Mouse (Mus musculus) T-helper 1 cell (primary cell): ENCODE data around the gene Arpc2.

Experiments
- in situ Hi-C: fragments of 300-600 bp; cut with MboI, MseI; formaldehyde crosslinking; loops from one replicate; pipeline ENCODE4 v1.15.1; 2025; ENCODE audit warnings: high pct_unique_total_duplicates

Arpc2 gene

DNA sequence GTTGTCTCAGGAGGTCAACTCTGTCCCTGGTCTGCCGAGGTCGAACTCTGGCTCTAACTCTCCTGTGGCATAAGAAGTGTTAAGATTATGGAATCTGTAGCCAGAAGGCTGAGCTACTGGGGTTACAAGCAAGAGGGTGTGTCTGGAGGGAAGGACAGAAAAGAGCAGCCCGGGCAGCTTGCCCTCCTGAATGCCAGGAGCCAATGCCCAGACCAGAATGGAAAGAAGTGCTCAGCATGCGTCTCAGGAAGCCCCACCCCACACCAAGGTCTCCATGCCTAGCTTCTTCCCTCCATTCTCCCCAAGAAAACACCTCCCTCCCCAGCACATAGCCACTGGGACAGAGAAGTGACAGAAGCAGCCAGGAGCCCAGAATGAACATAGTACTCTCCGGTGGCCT, 63.1 kb downstream of the Arpc2 start:
- in situ Hi-C loops: loop anchor here (5.0 kb wide), 1 partner anchor 83 kb away; no protein-coding TSS in a partner anchor

DNA sequence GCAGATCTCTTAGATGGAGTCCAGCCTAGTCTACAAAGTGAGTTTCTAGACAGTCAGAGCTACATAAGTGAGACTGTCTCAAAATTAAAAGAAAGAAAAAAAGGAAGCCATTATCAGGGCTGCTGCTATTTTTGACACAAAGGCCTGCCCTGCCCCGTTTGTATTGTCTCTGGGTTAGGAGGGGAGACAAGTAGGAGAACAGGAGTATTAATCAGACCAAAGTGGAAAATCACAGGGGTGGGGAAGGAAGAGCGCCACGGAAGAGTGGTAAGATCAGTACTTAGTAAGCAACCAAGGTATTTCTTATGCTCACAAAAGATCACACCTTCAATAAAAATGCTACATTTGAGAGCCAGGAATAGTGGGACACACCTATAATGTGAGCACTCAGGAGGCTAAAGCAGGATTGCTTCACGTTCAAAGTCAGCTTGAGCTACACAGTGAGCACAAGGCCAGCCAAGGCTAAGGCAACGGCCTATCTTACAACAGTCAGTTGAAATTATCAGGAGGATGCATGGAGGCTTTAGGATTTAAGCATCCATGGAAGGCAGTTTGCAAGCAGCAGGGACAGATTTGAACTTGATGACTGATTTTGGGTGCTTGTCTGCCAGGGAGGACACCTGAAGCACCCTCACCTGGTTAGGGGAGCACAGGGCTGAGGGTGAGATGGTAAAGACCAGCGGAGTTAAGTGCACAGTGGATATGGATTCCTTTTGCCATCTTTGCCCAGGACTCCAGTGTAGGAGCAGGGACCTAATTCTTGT, 64.6 kb downstream of the Arpc2 start:
- in situ Hi-C loops: no loop called here

DNA sequence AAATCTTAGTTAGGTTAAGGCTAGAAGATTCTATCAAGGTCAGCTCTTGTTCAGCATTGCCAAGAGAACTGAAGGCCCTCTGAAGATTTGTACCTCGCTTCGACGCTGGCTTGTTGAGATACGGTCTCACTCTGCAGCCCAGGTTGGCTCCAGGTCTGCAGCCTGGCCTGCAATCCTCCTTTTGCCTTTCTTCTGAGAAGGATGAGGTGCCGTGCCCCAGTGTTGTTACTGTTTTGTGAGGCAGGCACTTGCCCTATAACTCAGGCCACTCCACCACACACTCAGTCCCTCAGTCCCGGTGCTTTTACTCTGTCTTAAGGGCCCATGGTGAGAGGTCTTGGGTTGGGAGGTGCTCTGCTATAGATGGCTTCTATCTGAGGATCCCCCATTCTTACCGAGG, 66.3 kb downstream of the Arpc2 start:
- in situ Hi-C loops: no loop called here

DNA sequence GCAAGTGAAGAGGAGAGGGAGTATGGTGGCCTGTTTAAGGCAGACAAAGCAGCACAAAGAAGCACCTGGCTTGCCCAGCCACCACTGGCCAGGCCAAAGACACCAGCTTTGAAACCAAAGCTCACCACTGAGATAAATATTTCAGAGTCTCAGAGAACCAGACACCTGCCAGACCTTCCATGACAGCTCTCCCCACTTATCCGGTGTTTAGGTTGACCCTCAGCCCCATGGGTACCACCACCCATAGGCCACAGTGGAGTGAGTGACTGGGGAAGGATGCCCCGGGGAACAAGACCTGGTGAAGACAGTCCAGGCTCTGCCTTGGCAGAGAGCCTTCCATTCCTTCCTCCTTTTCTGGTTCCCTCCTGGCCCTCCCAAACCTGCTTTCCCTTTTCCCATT, 67.0 kb downstream of the Arpc2 start:
- in situ Hi-C loops: no loop called here

DNA sequence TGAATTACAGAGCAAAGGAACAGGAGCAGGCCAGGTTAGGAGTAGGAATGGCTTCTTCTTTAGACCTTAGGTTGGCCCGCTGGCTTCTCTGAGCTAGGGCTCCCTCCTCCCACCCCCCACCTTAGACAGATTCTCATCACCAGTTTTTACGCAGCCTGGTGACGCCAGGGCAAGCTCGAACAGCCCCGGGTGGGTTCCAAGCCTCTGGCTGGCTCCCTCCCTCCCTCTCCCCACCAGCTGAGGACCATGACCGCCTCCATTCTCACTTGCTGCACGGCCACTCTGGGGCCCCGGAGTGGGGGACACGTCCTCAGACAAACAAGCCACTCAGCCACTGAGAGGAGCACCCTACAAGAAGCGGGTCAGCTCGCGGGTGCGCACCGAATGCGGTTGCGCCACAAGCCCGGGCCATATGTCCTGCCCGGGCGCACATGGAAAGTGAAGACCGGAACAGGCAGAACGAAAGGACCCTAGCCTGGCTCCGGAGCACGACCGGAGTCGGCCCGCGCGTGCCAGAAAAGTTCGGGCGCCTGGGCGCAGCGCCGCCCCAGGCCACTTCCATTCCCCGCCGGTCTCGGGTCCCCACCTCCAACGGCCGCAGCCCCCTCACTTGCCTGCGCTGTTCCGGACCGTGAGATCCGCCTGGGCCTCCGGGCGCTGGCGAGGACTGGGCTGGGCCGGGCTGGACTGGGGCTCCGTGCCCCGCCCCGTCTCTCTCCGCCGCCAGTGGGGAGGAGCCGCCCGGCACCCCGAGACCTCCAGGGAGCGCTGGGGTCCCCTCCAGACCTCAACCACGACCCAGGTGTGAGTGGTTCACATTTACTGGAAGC, 67.8 kb downstream of the Arpc2 start:
- in situ Hi-C loops: no loop called here

DNA sequence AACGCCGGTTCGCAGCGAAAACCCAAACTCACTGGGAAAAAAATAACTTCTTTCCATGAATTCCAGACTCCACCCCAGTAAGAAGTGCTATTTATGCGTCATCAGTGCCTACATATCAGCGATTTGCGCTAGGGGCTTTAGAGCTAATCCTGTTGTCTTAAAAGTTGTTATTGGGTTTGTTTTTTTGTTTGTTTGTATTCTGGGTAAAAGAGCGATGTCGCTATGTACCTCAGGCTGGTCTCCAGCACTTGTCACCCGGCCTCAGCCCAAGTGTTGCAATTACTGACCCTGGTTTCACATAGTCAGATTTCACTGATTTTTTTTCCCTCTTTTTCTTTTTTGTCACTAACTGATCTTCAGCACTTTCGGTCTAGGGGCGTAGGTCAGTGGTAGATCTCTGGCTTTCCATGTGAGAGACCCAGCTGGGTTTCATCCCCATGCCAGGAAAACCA, 68.5 kb downstream of the Arpc2 start:
- in situ Hi-C loops: no loop called here

DNA sequence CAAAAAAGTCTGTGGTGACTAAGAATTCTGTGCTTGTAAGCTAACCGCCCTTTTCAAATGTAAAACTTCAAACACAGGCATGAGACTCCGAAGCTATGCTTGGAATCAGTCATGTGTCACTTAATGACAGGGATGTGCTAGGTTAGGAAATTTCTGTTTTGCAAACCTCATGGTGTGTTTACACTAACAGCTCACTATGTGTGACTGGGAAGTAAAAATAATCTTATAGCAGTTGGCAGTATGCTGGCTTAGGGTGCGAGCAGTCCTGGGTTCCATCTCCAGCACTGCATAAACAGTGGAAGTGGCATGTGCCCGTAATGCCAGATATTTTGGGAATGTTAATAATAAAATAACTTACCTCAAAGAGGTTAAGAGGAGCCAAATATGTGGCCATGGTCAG, 69.1 kb downstream of the Arpc2 start:
- in situ Hi-C loops: no loop called here

DNA sequence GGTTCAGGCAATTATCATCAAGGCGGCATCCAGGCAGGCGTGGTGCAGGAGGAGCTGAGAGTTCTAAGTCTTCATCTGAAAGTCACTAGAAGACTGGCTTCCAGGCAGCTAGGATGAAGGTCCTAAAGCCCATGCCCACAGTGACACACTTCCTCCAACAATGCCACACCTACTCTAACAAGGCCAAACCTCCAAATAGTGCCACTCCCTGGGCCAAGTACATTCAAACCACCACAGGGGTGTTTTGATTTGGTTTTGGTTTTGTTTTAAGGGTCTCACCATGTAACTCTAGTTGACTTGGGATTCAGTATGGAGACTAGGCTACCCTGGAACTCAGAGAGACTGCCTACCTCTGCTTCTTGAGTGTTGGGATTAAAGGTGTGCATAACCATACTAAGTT, 69.6 kb downstream of the Arpc2 start, which contains the start of gene Tmbim1:
TSS of gene Tmbim1 (minus strand) at position 101 of the 400 bp plus-strand sequence.
- in situ Hi-C loops: no loop called here

DNA sequence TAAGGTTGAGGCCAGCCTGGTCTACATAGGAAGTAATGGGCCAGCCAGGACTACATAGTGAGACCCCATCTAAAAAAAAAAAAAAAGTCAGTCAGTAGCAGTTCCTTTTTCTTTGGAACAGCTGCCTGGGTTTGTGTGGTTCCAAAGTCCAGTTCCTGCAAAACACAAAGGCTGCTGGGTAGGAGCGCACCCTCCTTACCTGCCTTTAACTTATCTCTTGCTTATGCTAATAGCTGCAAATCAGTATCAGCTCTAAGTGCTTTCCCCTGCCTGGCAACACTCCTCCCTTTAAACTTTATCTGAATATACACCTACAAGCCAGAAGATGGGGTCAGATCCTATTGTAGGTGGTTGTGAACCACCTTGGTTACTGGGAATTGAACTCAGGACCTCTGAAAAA, 71.3 kb downstream of the Arpc2 start:
- in situ Hi-C loops: no loop called here

DNA sequence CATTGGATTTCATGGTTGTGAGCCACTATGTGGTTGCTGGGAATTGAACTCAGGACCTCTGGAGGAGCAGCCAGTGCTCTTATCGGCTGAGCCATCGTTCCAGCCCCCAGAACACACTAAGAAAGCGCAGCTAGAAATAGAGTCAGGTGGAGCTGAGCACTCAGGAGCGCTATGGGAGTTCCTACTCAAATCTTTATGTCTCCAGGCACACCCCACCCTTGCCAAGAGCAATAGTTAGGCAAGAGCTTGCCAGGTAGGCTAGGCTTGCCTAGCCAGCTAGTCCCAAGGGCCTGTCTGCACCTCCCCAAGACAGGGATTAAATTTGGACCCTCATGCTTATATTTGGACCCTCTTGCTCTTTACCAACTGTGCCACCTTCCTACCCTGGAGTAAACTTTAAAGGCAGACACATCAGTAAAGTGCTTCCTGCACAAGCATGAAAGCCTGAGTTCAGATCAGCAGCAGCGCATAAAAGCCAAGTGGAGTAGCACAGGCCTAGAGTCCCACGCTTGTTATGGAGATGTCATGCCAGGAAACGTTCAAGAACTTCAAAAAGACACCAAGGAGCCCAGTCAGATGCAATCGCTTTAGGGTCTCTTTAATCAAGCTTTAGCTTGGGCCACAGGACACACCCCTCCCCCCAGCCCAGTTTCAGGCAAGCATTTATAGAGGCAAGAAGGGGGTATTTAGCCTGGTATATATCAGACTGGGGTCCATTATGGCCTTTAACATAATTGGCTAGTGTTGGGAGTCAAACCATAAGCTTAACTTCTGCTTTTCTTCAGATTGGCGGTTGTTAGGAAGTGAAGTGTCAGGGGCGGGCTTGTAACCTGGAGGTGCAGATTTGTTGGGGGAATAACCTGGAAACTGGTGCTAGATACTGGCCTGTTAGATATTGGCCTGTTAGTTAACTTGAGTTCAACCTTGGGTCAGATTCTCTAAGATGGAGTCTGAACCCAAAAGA, 72.4 kb downstream of the Arpc2 start:
- in situ Hi-C loops: no loop called here

DNA sequence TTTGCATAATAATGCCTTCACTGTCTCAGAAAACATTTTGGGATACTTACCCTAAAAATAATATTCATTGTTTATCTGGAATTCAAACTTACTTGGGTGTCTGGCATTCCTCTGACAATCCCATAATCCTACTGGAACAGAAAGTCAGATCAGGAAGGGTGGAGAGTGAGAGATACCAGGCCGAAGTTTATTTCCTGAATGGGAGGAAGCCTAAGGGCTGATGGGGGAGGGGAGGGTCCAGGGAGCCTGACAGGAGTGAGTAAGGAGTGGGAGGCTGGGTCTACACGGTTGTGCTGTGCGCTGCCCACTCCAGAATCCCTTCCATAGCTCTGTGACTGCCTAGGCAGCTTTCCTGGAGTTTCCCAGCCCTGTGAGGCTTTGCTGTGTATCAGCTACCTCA, 73.9 kb downstream of the Arpc2 start:
- in situ Hi-C loops: no loop called here

DNA sequence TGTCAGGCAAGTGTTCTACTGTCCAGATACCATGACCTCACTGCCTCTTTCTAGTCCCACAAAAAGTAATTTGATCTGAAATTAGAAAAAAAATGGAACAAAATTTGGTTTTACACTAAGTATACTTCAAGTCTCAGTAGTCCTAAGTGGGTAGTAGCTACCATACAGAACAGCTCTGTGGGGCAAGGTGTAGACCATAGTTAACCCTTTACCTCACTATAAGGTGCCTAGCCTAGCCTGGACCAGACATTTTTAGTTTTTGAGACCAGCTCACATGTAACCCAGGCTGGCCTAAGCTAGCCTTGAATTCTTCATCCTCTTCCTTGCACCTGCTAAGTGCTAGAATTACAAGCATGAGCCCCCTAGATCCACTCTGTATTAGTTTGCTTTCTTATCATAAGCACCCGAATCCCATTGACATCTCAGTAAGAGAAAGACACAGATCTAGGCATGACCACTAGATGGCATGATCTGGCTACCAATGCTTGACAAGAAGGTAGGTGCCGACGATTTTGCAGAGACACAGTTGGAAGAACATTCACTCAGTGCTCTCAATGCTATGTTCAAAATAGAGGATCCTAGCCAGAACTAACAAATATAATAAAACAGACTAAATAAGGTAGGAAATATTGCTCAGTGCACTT, 77.3 kb downstream of the Arpc2 start:
- in situ Hi-C loops: no loop called here

DNA sequence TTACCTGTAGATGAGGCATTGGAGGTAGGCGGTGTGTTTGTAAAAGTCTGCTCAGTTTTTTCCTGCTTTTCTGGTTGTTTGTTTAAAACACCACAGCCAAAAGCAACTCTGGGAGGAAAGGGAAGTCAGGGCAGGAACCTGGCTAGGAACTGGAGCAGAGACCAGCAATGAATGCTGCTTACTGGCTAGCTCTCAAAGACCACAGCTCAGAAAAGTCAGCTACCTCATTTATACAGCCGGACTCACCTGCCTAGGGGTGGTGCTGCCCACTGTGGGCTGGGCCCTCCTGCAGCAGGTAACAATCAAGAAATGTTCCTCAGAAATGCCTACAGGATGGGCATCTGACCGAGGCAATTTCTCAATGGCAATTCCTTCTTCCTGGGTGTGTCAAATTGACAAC, 78.9 kb downstream of the Arpc2 start:
- in situ Hi-C loops: no loop called here

DNA sequence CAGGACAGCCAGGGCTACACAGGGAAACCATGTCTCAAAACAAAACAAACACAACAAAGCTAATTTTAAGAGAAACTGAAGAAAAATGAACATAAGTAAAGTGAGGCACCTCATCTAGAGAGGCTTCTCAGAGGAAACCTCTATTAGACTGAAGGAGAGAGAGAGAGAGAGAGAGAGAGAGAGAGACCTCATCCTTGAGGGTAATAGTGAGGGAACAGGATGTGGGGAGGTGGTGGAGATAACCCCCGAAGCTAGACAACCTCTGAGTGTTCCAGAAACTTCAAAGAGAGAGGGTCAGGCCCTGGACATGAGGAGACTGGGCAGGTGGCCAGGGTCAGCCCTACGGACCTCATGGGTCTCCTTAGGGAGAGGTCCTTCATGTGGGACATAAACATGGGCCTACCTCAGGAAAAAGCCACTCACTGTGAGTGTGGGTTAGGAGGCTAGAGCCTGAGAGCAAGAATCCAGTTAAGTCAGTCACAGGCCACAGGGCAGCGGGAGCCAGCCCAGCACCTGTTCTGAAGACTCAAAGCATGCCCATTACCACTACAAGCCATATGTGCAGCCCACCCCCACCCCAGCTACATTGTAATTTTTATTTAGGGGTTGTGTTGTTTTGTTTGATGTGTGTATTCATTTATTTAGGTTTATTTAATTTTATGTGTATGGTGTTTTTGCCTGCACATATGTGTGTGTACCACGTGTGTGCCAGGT, 80.4 kb downstream of the Arpc2 start:
- in situ Hi-C loops: no loop called here
